Mouse (Mus musculus): ENCODE measurements at regions not wholly inside any gene's neighbourhood (a gene's known extent, or its start where the extent isn't known, plus 50 kb on each side); places are given as distances from the start of the nearest gene placed in this dataset.
A peak's percentile ranks its signal among the peaks of the same experiment; 100 is the strongest.

DNA sequence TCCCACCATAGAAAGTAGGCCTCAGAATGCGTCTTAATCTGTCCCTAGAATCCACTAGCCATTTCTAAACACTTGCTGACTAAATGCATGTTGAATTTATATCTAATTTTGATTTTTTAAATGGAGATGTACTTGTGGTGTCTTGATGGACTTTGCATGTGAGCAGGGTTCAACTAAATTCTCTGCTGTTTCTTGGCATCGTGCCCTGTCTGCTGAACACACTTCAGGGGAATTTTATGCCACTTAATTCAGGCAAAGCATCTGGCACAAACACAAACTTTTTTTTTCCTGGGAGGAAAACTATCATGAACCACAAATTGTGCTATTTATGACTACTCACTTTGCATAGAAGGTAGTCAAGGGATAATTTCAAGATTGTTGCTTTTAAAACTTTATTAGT lies 87.7 kb downstream of the Stc2 start:
- DNase-seq (ENCODE audit: low spot score in 2 of 2): no peak

DNA sequence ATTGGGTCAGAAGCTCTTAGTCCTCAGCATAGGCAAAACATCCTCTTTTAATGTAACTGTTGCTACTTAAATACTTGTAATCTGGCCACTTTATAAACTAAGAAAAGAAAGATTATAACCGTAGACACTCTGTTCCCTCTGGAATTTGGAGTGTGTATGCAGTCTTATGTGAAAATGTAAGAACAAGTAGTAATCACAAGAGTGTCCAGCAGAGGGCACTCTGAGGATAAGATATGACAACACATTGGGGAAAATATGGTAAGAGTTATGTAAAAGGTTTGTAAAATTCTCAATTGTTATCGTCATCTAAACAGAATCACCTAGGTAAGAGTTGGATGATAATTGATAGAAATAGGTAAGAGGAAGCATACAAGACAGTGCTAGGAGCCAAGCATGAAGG lies 66.2 kb upstream of the Gm17332 start:
- peak; percentile 32 to 54 for DNase-seq (ENCODE audit: low spot score in 2 of 2)
